Mouse (Mus musculus) heart, postnatal 0 days (tissue): Measurements from ENCODE around the gene Ccnyl1.

Source experiments
- CTCF ChIP-seq: IDR thresholded peaks from 2 replicates; pipeline ENCODE4 v1.5.1; 2016; ENCODE audit warnings: antibody characterized with exemption, control low read depth, low read depth
- EP300 ChIP-seq: IDR thresholded peaks from 2 replicates; pipeline ENCODE4 v1.6.1; 2016; ENCODE audit warnings: antibody characterized with exemption, low read depth

DNA sequence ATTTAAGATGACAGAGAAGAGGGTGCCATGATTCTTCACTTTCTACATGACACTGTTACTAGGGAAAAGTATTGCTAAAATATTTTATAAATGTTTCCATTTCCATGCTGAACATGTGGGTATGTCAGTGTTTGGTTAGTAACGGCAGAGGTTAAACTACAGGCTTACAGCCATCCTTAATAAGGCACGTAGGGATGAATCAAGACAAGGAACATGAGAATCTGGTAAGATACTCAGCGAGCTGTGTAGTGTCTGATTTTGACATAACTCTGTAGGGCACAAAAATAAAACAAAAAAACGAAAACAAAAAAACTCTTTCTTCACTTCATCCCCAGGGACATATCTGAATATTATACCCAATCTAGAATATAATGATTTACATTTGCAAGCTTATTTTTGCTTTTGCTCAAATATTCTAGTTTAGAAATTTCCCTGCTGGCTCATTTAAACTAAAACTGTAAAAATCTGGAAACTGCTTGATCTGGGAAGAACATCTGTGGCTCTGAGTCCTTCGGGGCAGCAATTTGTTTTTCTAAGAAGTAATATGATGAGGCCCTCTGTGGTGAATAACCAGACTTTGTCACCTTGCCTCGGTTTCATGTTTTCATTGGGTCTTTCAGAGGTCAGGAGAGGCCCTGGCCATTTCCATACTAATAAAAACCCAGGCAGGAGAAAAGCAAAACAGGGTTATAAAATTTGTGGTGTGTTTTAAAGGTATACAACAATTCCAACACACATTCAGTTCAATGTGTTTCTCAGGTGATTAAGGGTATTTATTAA is 14.0 kb upstream of the Ccnyl1 start:
- TF ChIP-seq CTCF (no peak), EP300 (no peak)
